Mouse (Mus musculus): ENCODE data around the gene Dock4.

DNA sequence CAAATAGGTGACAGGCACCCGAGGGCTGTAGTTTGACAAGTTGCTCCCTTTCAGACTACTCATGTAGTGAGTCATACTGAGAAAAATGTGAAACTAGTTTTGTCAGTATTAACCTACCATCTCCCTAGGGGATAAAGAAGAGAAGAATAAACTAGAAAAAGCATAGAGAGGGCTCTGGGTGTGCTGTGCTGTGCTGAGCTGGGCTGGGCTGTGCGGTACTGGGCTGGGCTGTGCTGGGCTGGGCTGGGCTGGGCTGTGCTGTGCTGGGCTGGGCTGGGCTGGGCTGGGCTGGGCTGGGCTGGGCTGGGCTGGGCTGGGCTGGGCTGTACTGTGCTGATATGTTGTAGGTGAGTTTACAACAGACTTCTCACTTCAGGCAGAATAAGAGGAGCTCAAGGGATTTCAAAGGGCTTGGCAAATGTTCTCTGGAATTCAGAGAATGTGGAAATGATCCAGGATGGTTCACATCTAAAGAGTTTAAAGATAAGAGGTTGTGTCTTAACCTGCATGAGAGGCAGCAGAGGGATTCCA, 442.6 kb downstream of the Dock4 start:
- TF ChIP-seq POLR2A (IDR thresholded peaks at IDR 0.05; ENCODE audit: control insufficient read depth, extremely low read depth, insufficient read depth, low read length, poor library complexity) (no peak), CTCF (IDR thresholded peaks at IDR 0.05; ENCODE audit: borderline replicate concordance, control insufficient read depth, extremely low read depth, insufficient read depth, low read length, poor library complexity) (no peak)
